Mouse (Mus musculus): ENCODE data around the gene Trappc13. TPM values are rescaled to one million over a fixed set of nuclear protein-coding genes. Genes with fewer than 3 reads are reported as not detected.

Gene Trappc13
- polyA plus RNA-seq, 2 experiments = 7.3 to 22.0 TPM

DNA sequence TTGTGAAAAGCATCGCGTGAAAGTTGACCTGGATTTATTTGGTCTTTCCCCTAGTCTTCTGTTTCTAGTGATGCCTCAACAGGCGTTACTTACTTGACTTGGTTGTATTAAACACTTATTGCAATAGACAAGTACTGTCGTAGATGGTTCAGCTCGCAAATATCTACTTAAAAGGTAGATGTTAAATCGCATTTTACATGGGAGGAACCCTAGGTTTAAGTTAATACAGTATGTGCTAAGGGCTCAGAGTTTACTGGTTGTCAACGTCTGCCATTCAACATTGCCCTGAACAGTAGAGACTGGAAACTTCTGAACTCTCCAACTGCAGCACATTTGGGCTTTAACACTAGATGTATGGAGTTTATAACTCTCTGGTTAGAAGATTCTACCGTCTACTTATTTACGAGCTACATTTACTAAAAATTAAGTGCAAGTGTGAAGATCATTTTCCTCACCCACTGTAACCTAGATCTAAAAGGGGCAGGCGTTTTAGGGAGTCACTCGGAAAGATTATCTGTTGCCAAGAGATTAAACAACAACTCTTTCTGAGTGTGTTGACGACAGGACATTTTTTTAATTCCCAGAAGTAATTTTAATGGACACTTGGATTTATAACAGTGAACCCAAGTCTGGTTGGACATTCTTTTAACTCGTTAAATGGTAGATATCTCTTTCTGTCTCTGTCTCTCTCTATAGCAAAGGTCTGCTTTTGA is 1.1 kb upstream of the Trappc13 start:
- ATAC-seq (ENCODE audit: insufficient read depth) = peak; percentile 20; the same call in 1 of the 2 replicates
- Histone ChIP-seq H3K36me3 (replicated peaks; ENCODE audit: control insufficient read depth, insufficient read depth, low read depth) (peaks cover 6% of the 10 kb centered on the region), H3K4me3 (ENCODE audit: insufficient read depth in 1 of 2, low read depth in 2 of 2, low read length in 2 of 2) (peak overlapping the region; percentile 84 to 88), H3K9me3 (ENCODE audit: control insufficient read depth, low read length) (no peaks in the 10 kb centered on the region), H3K4me2 (ENCODE audit: low read depth) (peak overlapping the region; percentile 74), H3K27ac (peak overlapping the region; percentile 78), H3K27me3 (ENCODE audit: control insufficient read depth, insufficient read depth, low read length) (no peaks in the 10 kb centered on the region), H3K4me1 (replicated peaks; ENCODE audit: control insufficient read depth in 2 of 2, insufficient read depth in 2 of 2, low read length in 1 of 2) (peaks cover 2 to 3% of the 10 kb centered on the region in 2 experiments; a peak in 3 of 4 replicates), H3K9ac (replicated peaks) (peak overlapping the region; percentile 87)
- TF ChIP-seq CTCF (IDR thresholded peaks at IDR 0.05; ENCODE audit: low read depth) (no peak), EP300 (IDR thresholded peaks at IDR 0.05; ENCODE audit: low read depth) (peak; percentile 43; the same call in 1 of the 2 replicates)
- 6% methylated on average over 13 of the region's 13 CpGs for WGBS (ENCODE audit: insufficient replicate concordance)
- DNase-seq (ENCODE audit: low read depth in 3 of 3, low spot score in 3 of 3) = peak; percentile 53 to 67 (median 56)

- WGBS (ENCODE audit: insufficient replicate concordance) = under 1% methylated on average over 38 of the region's 38 CpGs
- H3K4me2 ChIP-seq (ENCODE audit: low read depth) = peak within 1 kb of the TSS; percentile 84
These were observed 417 bp upstream of the Trappc13 start, which contains the start of gene Trim23 for GRCm38 (mm10) chr13:104178650-104179121. Gene Trim23, plus strand, starts transcription at chr13:104178797.

DNA sequence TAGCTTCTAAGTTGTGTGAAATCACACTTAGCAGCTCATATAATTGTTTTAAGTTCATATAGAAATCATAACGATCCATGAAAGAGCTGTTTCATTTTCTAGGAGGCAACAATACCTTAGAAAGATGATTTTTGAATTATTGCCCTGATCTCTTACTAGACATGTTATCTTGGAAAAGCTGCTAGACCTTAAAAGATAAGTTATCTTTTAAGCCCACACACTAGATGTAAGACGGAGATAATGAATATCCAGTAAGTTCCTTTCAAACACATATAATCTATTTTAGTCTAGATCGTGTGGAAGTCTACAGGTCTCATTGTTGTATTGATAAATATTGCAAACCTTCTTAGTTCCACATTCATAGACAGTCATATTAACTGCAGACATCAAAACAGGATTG is 1.4 kb downstream of the Trappc13 start:
- WGBS (ENCODE audit: insufficient replicate concordance) = 25% methylated on average over 3 of the region's 3 CpGs
- Histone ChIP-seq H3K36me3 (replicated peaks; ENCODE audit: control insufficient read depth, insufficient read depth, low read depth) (peaks cover 5% of the 10 kb centered on the region), H3K9me3 (ENCODE audit: control insufficient read depth, low read length) (no peaks in the 10 kb centered on the region), H3K4me2 (ENCODE audit: low read depth) (peak overlapping the region; percentile 84), H3K4me3 (ENCODE audit: insufficient read depth in 1 of 2, low read depth in 2 of 2, low read length in 2 of 2) (peak overlapping the region; percentile 84 to 88), H3K9ac (replicated peaks) (peak overlapping the region; percentile 49), H3K27ac (no peak overlapping the region), H3K27me3 (ENCODE audit: control insufficient read depth, insufficient read depth, low read length) (no peaks in the 10 kb centered on the region), H3K4me1 (replicated peaks; ENCODE audit: control insufficient read depth in 2 of 2, insufficient read depth in 2 of 2, low read length in 1 of 2) (peaks cover 3 to 8% of the 10 kb centered on the region in 2 experiments)
- DNase-seq (ENCODE audit: low read depth in 3 of 3, low spot score in 3 of 3) (no peak), ATAC-seq (ENCODE audit: insufficient read depth) (no peak)
- no peak for TF ChIP-seq CTCF (IDR thresholded peaks at IDR 0.05; ENCODE audit: low read depth)
- no peak for TF ChIP-seq EP300 (IDR thresholded peaks at IDR 0.05; ENCODE audit: low read depth)

More at GRCm38 (mm10) chr13:104178650-104179121, 417 bp upstream of the Trappc13 start, which contains the start of gene Trim23:
- Histone ChIP-seq H3K4me3 (ENCODE audit: insufficient read depth in 1 of 2, low read depth in 2 of 2, low read length in 2 of 2) (peak within 1 kb of the TSS; percentile 84 to 88), H3K36me3 (replicated peaks; ENCODE audit: control insufficient read depth, insufficient read depth, low read depth) (peaks cover 5% of the 10 kb centered on the region), H3K9me3 (ENCODE audit: control insufficient read depth, low read length) (no peaks in the 10 kb centered on the region), H3K9ac (replicated peaks) (peak within 1 kb of the TSS; percentile 90), H3K4me1 (replicated peaks; ENCODE audit: control insufficient read depth in 2 of 2, insufficient read depth in 2 of 2, low read length in 1 of 2) (peaks cover 2 to 3% of the 10 kb centered on the region in 2 experiments; a peak in 3 of 4 replicates), H3K27me3 (ENCODE audit: control insufficient read depth, insufficient read depth, low read length) (no peaks in the 10 kb centered on the region), H3K27ac (peak within 1 kb of the TSS; percentile 87)
- DNase-seq (ENCODE audit: low read depth in 3 of 3, low spot score in 3 of 3) (peak; percentile 98), ATAC-seq (ENCODE audit: insufficient read depth) (peak; percentile 98)
- TF ChIP-seq EP300 (IDR thresholded peaks at IDR 0.05; ENCODE audit: low read depth) (no peak), CTCF (IDR thresholded peaks at IDR 0.05; ENCODE audit: low read depth) (peak; percentile 72)

DNA sequence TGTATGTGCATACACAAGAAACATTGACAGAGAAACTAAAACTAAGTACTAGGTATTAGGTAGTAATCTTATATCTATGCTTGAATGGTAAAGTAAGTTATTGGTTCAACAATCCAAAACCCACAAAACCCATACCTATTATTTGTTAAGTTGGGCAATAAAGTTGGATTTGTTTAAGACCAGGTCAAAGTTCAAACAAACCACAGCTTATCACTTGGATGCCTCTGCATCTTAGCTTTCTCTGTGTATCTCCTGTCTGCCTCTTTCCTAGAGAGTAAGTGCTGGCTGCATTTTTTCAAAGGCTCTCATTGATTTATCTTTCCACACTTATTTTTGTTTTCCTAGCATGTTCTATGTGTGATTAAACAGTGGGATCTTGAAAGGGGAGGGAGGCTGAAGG is 5.8 kb downstream of the Trappc13 start:
- TF ChIP-seq EP300 (IDR thresholded peaks at IDR 0.05; ENCODE audit: low read depth) (no peak), CTCF (IDR thresholded peaks at IDR 0.05; ENCODE audit: low read depth) (no peak)
- peaks cover 3 to 8% of the 10 kb centered on the region in 2 experiments for H3K4me1 ChIP-seq (replicated peaks; ENCODE audit: control insufficient read depth in 2 of 2, insufficient read depth in 2 of 2, low read length in 1 of 2)
- peaks cover 5% of the 10 kb centered on the region; the same call in 1 of the 2 replicates for H3K36me3 ChIP-seq (replicated peaks; ENCODE audit: control insufficient read depth, insufficient read depth, low read depth)
- no peak overlapping the region for H3K4me2 ChIP-seq (ENCODE audit: low read depth)
- DNase-seq (ENCODE audit: low read depth in 3 of 3, low spot score in 3 of 3) = no peak
- H3K9ac ChIP-seq (replicated peaks) = no peak overlapping the region
- H3K27ac ChIP-seq = no peak overlapping the region
- ATAC-seq (ENCODE audit: insufficient read depth) = no peak
- H3K9me3 ChIP-seq (ENCODE audit: control insufficient read depth, low read length) = no peaks in the 10 kb centered on the region
- no peaks in the 10 kb centered on the region for H3K27me3 ChIP-seq (ENCODE audit: control insufficient read depth, insufficient read depth, low read length)
- no peak overlapping the region for H3K4me3 ChIP-seq (ENCODE audit: insufficient read depth in 1 of 2, low read depth in 2 of 2, low read length in 2 of 2)

DNA sequence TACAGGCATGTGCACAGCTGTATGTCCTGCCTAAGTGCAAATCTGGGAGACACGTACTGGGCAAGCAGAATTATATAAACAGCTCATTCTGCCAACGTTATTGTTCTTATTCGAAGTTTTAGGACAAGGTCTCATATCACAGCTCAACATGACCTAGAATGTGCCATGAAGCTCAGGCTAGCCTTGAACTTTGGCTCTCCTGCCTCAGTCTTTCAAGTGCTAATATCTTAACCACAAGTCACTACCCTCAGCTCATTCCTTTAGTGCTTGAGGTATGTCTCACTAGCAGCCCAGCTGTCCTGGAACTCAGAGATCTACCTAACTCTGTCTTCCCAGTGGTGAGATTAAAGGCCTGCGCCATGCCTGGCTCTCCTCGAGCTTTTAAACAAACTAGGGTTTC is 6.6 kb downstream of the Trappc13 start:
- Histone ChIP-seq H3K9me3 (ENCODE audit: control insufficient read depth, low read length) (no peaks in the 10 kb centered on the region), H3K4me1 (replicated peaks; ENCODE audit: control insufficient read depth in 2 of 2, insufficient read depth in 2 of 2, low read length in 1 of 2) (peaks cover 3 to 8% of the 10 kb centered on the region in 2 experiments), H3K9ac (replicated peaks) (no peak overlapping the region), H3K27ac (no peak overlapping the region), H3K27me3 (ENCODE audit: control insufficient read depth, insufficient read depth, low read length) (no peaks in the 10 kb centered on the region), H3K36me3 (replicated peaks; ENCODE audit: control insufficient read depth, insufficient read depth, low read depth) (peaks cover 5% of the 10 kb centered on the region; the same call in 1 of the 2 replicates), H3K4me3 (ENCODE audit: insufficient read depth in 1 of 2, low read depth in 2 of 2, low read length in 2 of 2) (no peak overlapping the region), H3K4me2 (ENCODE audit: low read depth) (no peak overlapping the region)
- no peak for ATAC-seq (ENCODE audit: insufficient read depth)
- DNase-seq (ENCODE audit: low read depth in 3 of 3, low spot score in 3 of 3) = no peak
- WGBS (ENCODE audit: insufficient replicate concordance) = 77% methylated on average over 5 of the region's 5 CpGs
- TF ChIP-seq EP300 (IDR thresholded peaks at IDR 0.05; ENCODE audit: low read depth) = no peak
- no peak for TF ChIP-seq CTCF (IDR thresholded peaks at IDR 0.05; ENCODE audit: low read depth)
